Mouse (Mus musculus) ovary, postnatal 14 days (tissue): ENCODE measurements at regions not wholly inside any gene's neighbourhood (a gene's known extent, or its start where the extent isn't known, plus 50 kb on each side); places are given as distances from the start of the nearest gene placed in this dataset.

Experiments
- DNase-seq: peaks from one replicate; pipeline ENCODE4 v3.0.0; 2022; ENCODE audit warnings: low spot score

GRCm38 (mm10) chr8:8762354-8762753 lies 72.0 kb upstream of the Arglu1 start:
- no peak for DNase-seq

GRCm38 (mm10) chr8:8758283-8758682 lies 68.0 kb upstream of the Arglu1 start:
- DNase-seq: no peak

DNA sequence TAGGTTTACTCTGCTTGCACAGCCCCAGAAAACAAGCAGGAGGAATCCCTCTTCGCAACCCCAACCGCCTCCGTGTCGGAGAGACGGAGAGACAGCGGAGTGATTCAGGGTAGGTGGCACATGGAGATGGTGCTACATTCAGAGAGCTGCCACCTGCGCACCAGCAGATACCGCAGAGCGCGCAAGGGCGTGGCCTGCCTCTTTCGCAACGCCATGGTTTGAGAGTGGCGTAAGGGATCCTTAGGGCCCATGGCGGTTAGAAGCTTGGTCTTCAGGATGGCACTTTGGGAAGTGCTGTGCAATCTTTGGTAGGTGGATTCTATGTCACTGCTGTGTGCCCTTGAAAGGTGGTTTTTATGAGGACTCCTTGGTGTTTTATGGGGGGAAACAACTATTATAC lies 60.9 kb upstream of the Arglu1 start:
- no peak for DNase-seq

- DNase-seq: no peak
Measured at GRCm38 (mm10) chr8:8746691-8747090, 56.4 kb upstream of the Arglu1 start.

DNA sequence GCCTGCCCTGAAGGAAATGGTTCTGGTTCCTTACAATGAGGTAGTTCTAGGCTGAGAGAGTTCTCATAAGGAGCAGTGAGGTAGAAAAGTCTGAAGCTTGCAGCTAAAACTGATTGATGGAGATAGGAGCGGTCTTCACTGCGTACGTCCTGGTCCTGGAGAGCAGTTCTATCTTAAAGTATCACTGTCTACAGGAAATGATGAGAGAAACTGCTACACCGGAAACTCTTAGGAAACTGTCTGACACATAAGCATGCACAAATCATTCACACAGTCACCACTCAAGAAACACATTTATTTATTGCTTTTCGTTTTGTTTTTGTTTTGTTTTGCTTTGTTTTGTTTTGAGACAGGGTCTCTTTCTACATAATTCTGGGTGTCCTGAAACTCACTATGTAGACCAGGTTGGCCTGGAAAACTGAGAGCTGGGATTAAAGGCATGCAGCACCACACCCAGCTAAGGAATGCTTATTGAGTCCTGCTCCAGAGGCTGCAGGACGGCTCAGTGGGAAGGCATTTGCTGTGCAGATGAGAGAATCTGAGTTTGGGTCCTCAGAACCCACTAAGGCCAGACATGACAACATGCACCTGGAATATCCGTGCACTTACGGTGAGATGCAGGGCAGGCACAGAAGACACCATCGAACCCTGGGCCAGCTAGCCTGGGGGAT lies 55.4 kb upstream of the Arglu1 start:
- DNase-seq: no peak
